Mouse (Mus musculus): Measurements from ENCODE around the gene Prelid3b. TPM values are rescaled to one million over a fixed set of nuclear protein-coding genes. Genes with fewer than 3 reads are reported as not detected.

Prelid3b gene
- polyA plus RNA-seq, 1 experiment from 2014 or later, result 117 TPM

DNA sequence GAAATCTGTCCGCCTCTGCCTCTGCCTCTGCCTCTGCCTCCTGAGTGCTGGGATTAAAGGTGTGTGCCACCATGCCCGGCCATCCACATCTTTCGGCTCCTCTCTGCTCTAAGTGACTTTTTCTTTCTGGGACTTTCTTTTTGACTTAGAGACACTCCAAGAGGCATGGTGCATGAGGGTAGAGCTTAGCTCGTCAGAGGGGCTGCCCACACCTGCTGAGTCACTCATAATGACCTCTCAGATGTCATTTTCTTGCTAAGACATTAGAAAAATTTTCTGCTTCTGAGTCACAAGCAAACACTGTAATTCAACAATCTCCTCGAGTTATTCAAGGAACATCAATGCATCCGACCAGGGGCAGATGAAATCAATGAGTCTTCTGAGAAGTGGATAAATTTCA, 27.9 kb downstream of the Prelid3b start:
- ATAC-seq (ENCODE audit: insufficient read depth) (no peak), DNase-seq (no peak)
- Histone ChIP-seq H3K9ac (no peak overlapping the region), H3K4me3 (ENCODE audit: low read depth, low read length) (no peak overlapping the region), H3K4me2 (no peak overlapping the region), H3K9me3 (ENCODE audit: low read depth, low read length) (no peaks in the 10 kb centered on the region), H3K36me3 (ENCODE audit: insufficient read depth) (no peaks in the 10 kb centered on the region), H3K27ac (ENCODE audit: low read depth) (no peak overlapping the region), H3K27me3 (ENCODE audit: insufficient read depth, low read length) (no peaks in the 10 kb centered on the region), H3K4me1 (ENCODE audit: insufficient read depth) (peaks cover 12% of the 10 kb centered on the region; the same call in 1 of the 2 replicates)
- 73% methylated on average over 6 of the region's 6 CpGs for WGBS
- TF ChIP-seq CTCF (IDR thresholded peaks at IDR 0.05; ENCODE audit: low read depth), result no peak

DNA sequence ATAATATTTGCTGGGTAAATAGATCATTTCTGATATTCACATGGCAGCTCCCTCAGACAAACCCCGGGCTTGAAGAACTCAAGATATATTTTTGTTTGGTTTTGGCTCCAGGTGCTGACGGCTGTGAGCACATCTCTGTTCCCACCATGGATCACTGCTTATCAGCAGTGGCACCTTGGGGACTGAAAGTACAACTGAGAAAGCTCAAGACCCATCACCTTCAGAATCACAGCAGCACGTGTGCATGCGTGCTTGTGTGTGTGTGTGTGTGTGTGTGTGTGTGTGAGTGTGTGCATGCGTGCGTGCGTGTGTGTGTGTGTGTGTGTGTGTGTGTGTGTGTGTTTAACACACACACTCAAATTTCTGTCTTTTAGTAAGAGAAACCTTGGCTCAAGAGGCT, 28.5 kb downstream of the Prelid3b start:
- ATAC-seq (ENCODE audit: insufficient read depth) (no peak), DNase-seq (no peak)
- Histone ChIP-seq H3K4me2 (no peak overlapping the region), H3K9ac (no peak overlapping the region), H3K4me1 (ENCODE audit: insufficient read depth) (peaks cover 16% of the 10 kb centered on the region; the same call in 1 of the 2 replicates), H3K27ac (ENCODE audit: low read depth) (no peak overlapping the region), H3K27me3 (ENCODE audit: insufficient read depth, low read length) (no peaks in the 10 kb centered on the region), H3K9me3 (ENCODE audit: low read depth, low read length) (no peaks in the 10 kb centered on the region), H3K36me3 (ENCODE audit: insufficient read depth) (no peaks in the 10 kb centered on the region), H3K4me3 (ENCODE audit: low read depth, low read length) (no peak overlapping the region)
- WGBS, result 60% methylated on average over 7 of the region's 7 CpGs
- TF ChIP-seq CTCF (IDR thresholded peaks at IDR 0.05; ENCODE audit: low read depth), result no peak

GRCm38 (mm10) chr2:174443046-174443445, 29.8 kb downstream of the Prelid3b start:
- H3K4me1 ChIP-seq (ENCODE audit: insufficient read depth), result peaks cover 25% of the 10 kb centered on the region
- ATAC-seq (ENCODE audit: insufficient read depth), result no peak
- no peaks in the 10 kb centered on the region for H3K36me3 ChIP-seq (ENCODE audit: insufficient read depth)
- H3K9ac ChIP-seq, result no peak overlapping the region
- peak overlapping the region; percentile 79 for H3K27ac ChIP-seq (ENCODE audit: low read depth)
- TF ChIP-seq CTCF (IDR thresholded peaks at IDR 0.05; ENCODE audit: low read depth), result no peak
- no peaks in the 10 kb centered on the region for H3K27me3 ChIP-seq (ENCODE audit: insufficient read depth, low read length)
- no peak overlapping the region for H3K4me2 ChIP-seq
- H3K9me3 ChIP-seq (ENCODE audit: low read depth, low read length), result no peaks in the 10 kb centered on the region
- 42% methylated on average over 2 of the region's 2 CpGs for WGBS
- peak; percentile 21 for DNase-seq
- no peak overlapping the region for H3K4me3 ChIP-seq (ENCODE audit: low read depth, low read length)

- Histone ChIP-seq H3K4me2 (no peak overlapping the region), H3K4me1 (ENCODE audit: insufficient read depth) (peaks cover 28% of the 10 kb centered on the region), H3K9me3 (ENCODE audit: low read depth, low read length) (no peaks in the 10 kb centered on the region), H3K4me3 (ENCODE audit: low read depth, low read length) (no peak overlapping the region), H3K9ac (no peak overlapping the region), H3K36me3 (ENCODE audit: insufficient read depth) (no peaks in the 10 kb centered on the region), H3K27ac (ENCODE audit: low read depth) (peak overlapping the region; percentile 79), H3K27me3 (ENCODE audit: insufficient read depth, low read length) (no peaks in the 10 kb centered on the region)
- ATAC-seq (ENCODE audit: insufficient read depth), result no peak
- DNase-seq, result no peak
- 53% methylated on average over 9 of the region's 9 CpGs for WGBS
- no peak for TF ChIP-seq CTCF (IDR thresholded peaks at IDR 0.05; ENCODE audit: low read depth)
Observed at GRCm38 (mm10) chr2:174442460-174442859, 30.4 kb downstream of the Prelid3b start.

- TF ChIP-seq CTCF (IDR thresholded peaks at IDR 0.05; ENCODE audit: low read depth), result no peak
- ATAC-seq (ENCODE audit: insufficient read depth), result peak; percentile 26; the same call in 1 of the 2 replicates
- Histone ChIP-seq H3K27ac (ENCODE audit: low read depth) (peak overlapping the region; percentile 48; the same call in 1 of the 2 replicates), H3K4me1 (ENCODE audit: insufficient read depth) (peaks cover 28% of the 10 kb centered on the region), H3K9me3 (ENCODE audit: low read depth, low read length) (no peaks in the 10 kb centered on the region), H3K4me3 (ENCODE audit: low read depth, low read length) (no peak overlapping the region), H3K36me3 (ENCODE audit: insufficient read depth) (no peaks in the 10 kb centered on the region), H3K4me2 (no peak overlapping the region), H3K27me3 (ENCODE audit: insufficient read depth, low read length) (no peaks in the 10 kb centered on the region), H3K9ac (no peak overlapping the region)
- 57% methylated on average over 4 of the region's 4 CpGs for WGBS
- peak; percentile 61 for DNase-seq
Observed at GRCm38 (mm10) chr2:174441898-174442297, 31.0 kb downstream of the Prelid3b start.

DNA sequence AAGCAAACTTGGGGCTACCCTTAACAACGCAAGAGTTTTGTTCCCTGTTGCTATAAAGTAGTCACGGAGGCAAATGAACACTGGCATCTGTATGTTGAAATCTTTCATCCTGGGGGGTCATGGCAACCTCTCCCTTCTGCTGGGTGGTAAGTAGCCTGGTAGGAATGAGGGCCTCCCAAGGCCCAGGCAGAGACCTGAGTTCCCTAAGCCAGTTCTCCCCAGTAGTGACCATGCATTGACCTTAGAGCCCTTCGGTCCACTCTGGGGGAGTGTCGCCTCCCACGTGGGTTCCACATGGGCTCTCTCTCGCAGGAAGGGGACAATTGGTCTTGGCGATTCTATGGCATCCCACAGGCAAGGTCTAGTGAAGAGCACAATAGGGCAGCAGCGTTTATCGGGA, 32.9 kb downstream of the Prelid3b start:
- no peak overlapping the region for H3K27ac ChIP-seq (ENCODE audit: low read depth)
- H3K27me3 ChIP-seq (ENCODE audit: insufficient read depth, low read length), result no peaks in the 10 kb centered on the region
- H3K4me3 ChIP-seq (ENCODE audit: low read depth, low read length), result no peak overlapping the region
- TF ChIP-seq CTCF (IDR thresholded peaks at IDR 0.05; ENCODE audit: low read depth), result no peak
- ATAC-seq (ENCODE audit: insufficient read depth) (no peak), DNase-seq (no peak)
- no peak overlapping the region for H3K9ac ChIP-seq
- peaks cover 28% of the 10 kb centered on the region for H3K4me1 ChIP-seq (ENCODE audit: insufficient read depth)
- H3K36me3 ChIP-seq (ENCODE audit: insufficient read depth), result peaks cover 6% of the 10 kb centered on the region; the same call in 1 of the 2 replicates
- H3K9me3 ChIP-seq (ENCODE audit: low read depth, low read length), result no peaks in the 10 kb centered on the region
- 88% methylated on average over 9 of the region's 9 CpGs for WGBS
- H3K4me2 ChIP-seq, result no peak overlapping the region

GRCm38 (mm10) chr2:174439450-174439838, 33.4 kb downstream of the Prelid3b start:
- peak overlapping the region; percentile 64; the same call in 1 of the 2 replicates for H3K4me3 ChIP-seq (ENCODE audit: low read depth, low read length)
- H3K27ac ChIP-seq (ENCODE audit: low read depth), result no peak overlapping the region
- no peaks in the 10 kb centered on the region for H3K27me3 ChIP-seq (ENCODE audit: insufficient read depth, low read length)
- H3K9ac ChIP-seq, result peak overlapping the region; percentile 65; the same call in 1 of the 2 replicates
- ATAC-seq (ENCODE audit: insufficient read depth) (no peak), DNase-seq (no peak)
- no peaks in the 10 kb centered on the region for H3K9me3 ChIP-seq (ENCODE audit: low read depth, low read length)
- H3K4me2 ChIP-seq, result peak overlapping the region; percentile 82
- H3K4me1 ChIP-seq (ENCODE audit: insufficient read depth), result peaks cover 28% of the 10 kb centered on the region
- H3K36me3 ChIP-seq (ENCODE audit: insufficient read depth), result peaks cover 8% of the 10 kb centered on the region; the same call in 1 of the 2 replicates
- TF ChIP-seq CTCF (IDR thresholded peaks at IDR 0.05; ENCODE audit: low read depth), result no peak
- 56% methylated on average over 5 of the region's 5 CpGs for WGBS
